Mouse (Mus musculus) heart, adult 11 months (tissue): Measurements from ENCODE around the gene Tmem220.
"Not testable (repeated sequence)": the region's sequence is repeated elsewhere in the genome, so short reads cannot be mapped to it uniquely, and the experiment has no call there.

Experiments used
- DNase-seq: peaks from one replicate; pipeline ENCODE4 v3.0.0; 2022

Gene Tmem220

GRCm38 (mm10) chr11:67019711-67020475, 5.1 kb upstream of the Tmem220 start:
- DNase-seq, result no peak

- DNase-seq, result peak; percentile 97
These were observed 4.0 kb upstream of the Tmem220 start for GRCm38 (mm10) chr11:67020948-67021347.

- no peak for DNase-seq
These were observed 2.4 kb upstream of the Tmem220 start for GRCm38 (mm10) chr11:67022354-67023115.

- not testable (repeated sequence) for DNase-seq
These were observed 1.8 kb upstream of the Tmem220 start for GRCm38 (mm10) chr11:67023191-67023590.

GRCm38 (mm10) chr11:67023802-67024340, 1.1 kb upstream of the Tmem220 start:
- no peak for DNase-seq

GRCm38 (mm10) chr11:67030904-67031602, 6.1 kb downstream of the Tmem220 start:
- DNase-seq, result no peak

GRCm38 (mm10) chr11:67031603-67031915, 6.6 kb downstream of the Tmem220 start:
- DNase-seq, result no peak

- no peak for DNase-seq
These were observed 10.0 kb downstream of the Tmem220 start for GRCm38 (mm10) chr11:67034775-67035485.

- DNase-seq, result no peak
These were observed 11.3 kb downstream of the Tmem220 start for GRCm38 (mm10) chr11:67036229-67036628.

- DNase-seq, result no peak
These were observed 11.9 kb downstream of the Tmem220 start for GRCm38 (mm10) chr11:67036892-67037291.

GRCm38 (mm10) chr11:67039799-67040198, 14.8 kb downstream of the Tmem220 start:
- no peak for DNase-seq

- DNase-seq, result peak; percentile 90
These were observed 15.5 kb downstream of the Tmem220 start for GRCm38 (mm10) chr11:67040483-67040882.

GRCm38 (mm10) chr11:67043007-67043406, 18.1 kb downstream of the Tmem220 start:
- no peak for DNase-seq

GRCm38 (mm10) chr11:67044959-67045358, 20.0 kb downstream of the Tmem220 start:
- no peak for DNase-seq

- no peak for DNase-seq
These were observed 22.2 kb downstream of the Tmem220 start for GRCm38 (mm10) chr11:67047199-67047598.

GRCm38 (mm10) chr11:67048496-67048895, 23.5 kb downstream of the Tmem220 start:
- no peak for DNase-seq

GRCm38 (mm10) chr11:67049256-67049655, 24.3 kb downstream of the Tmem220 start:
- no peak for DNase-seq

- no peak for DNase-seq
These were observed 26.8 kb downstream of the Tmem220 start for GRCm38 (mm10) chr11:67051676-67052320.

- peak; percentile 99 for DNase-seq
These were observed 27.5 kb downstream of the Tmem220 start, which contains the start of the genes Adprm and Sco1 for GRCm38 (mm10) chr11:67052321-67052952. Adprm (minus strand) TSS chr11:67052594. Sco1 (plus strand) TSS chr11:67052670.

GRCm38 (mm10) chr11:67054754-67055365, 29.9 kb downstream of the Tmem220 start:
- peak; percentile 66 for DNase-seq

GRCm38 (mm10) chr11:67061311-67061710, 36.4 kb downstream of the Tmem220 start:
- DNase-seq, result no peak
